Mouse (Mus musculus) retina, embryonic 14.5 days (tissue): ENCODE data around the gene Ddx31.

Experiments
- DNase-seq: peaks from one replicate; pipeline ENCODE4 v3.0.0-alpha.2; 2015; ENCODE audit warnings: low spot score

Gene Ddx31

GRCm38 (mm10) chr2:28912039-28912700, 72.0 kb downstream of the Ddx31 start:
- DNase-seq: peak; percentile 44

GRCm38 (mm10) chr2:28912961-28913360, 72.8 kb downstream of the Ddx31 start:
- peak; percentile 28 for DNase-seq

- DNase-seq: no peak
Observed at GRCm38 (mm10) chr2:28914121-28914520, 73.9 kb downstream of the Ddx31 start.

GRCm38 (mm10) chr2:28915104-28915738, 75.0 kb downstream of the Ddx31 start:
- peak; percentile 19 for DNase-seq

- DNase-seq: peak; percentile 53
Observed at GRCm38 (mm10) chr2:28915768-28916512, 75.7 kb downstream of the Ddx31 start.

GRCm38 (mm10) chr2:28916513-28916865, 76.3 kb downstream of the Ddx31 start, which contains the start of gene Barhl1:
TSS of gene Barhl1 (minus strand) at chr2:28916668.
- DNase-seq: no peak

GRCm38 (mm10) chr2:28917156-28917517, 76.9 kb downstream of the Ddx31 start:
- DNase-seq: peak; percentile 42

GRCm38 (mm10) chr2:28917518-28918361, 77.5 kb downstream of the Ddx31 start:
- peak; percentile 45 for DNase-seq

- DNase-seq: no peak
Observed at GRCm38 (mm10) chr2:28919001-28919400, 78.8 kb downstream of the Ddx31 start.

- peak; percentile 92 for DNase-seq
Observed at GRCm38 (mm10) chr2:28923912-28924311, 83.7 kb downstream of the Ddx31 start.

GRCm38 (mm10) chr2:28930571-28930970, 90.4 kb downstream of the Ddx31 start:
- DNase-seq: no peak

- no peak for DNase-seq
Observed at GRCm38 (mm10) chr2:28938997-28939396, 98.8 kb downstream of the Ddx31 start.

- DNase-seq: peak; percentile 78
Observed at GRCm38 (mm10) chr2:28943666-28944516, 103.7 kb downstream of the Ddx31 start.

- DNase-seq: no peak
Observed at GRCm38 (mm10) chr2:28945388-28945787, 105.2 kb downstream of the Ddx31 start.

GRCm38 (mm10) chr2:28946312-28946711, 106.1 kb downstream of the Ddx31 start:
- no peak for DNase-seq

GRCm38 (mm10) chr2:28952981-28953380, 112.8 kb downstream of the Ddx31 start:
- no peak for DNase-seq

GRCm38 (mm10) chr2:28954595-28954994, 114.4 kb downstream of the Ddx31 start:
- DNase-seq: peak; percentile 84
